Mouse (Mus musculus) layer of hippocampus, adult 9-10 months (tissue): ENCODE results near the gene Vasn.

Source experiments
- DNase-seq: peaks from one replicate; pipeline ENCODE4 v3.0.0; 2022; ENCODE audit warnings: low spot score

Gene Vasn

GRCm38 (mm10) chr16:4639831-4640237 lies at the start of gene Vasn, which contains the start of gene Dnaja3:
TSS of gene Vasn (plus strand) at chr16:4639941.
TSS of gene Dnaja3 (plus strand) at chr16:4639989.
- peak; percentile 35 for DNase-seq

GRCm38 (mm10) chr16:4590236-4590635 lies 49.5 kb upstream of the Vasn start:
- no peak for DNase-seq

- DNase-seq, result no peak
Observed at GRCm38 (mm10) chr16:4592909-4593875, 46.5 kb upstream of the Vasn start.

- no peak for DNase-seq
Observed at GRCm38 (mm10) chr16:4593971-4594813, 45.5 kb upstream of the Vasn start, which contains the start of gene Glis2. TSS of gene Glis2 (plus strand) at chr16:4594713.

GRCm38 (mm10) chr16:4594814-4595526 lies 44.8 kb upstream of the Vasn start:
- no peak for DNase-seq

GRCm38 (mm10) chr16:4595527-4595963 lies 44.2 kb upstream of the Vasn start:
- no peak for DNase-seq

DNA sequence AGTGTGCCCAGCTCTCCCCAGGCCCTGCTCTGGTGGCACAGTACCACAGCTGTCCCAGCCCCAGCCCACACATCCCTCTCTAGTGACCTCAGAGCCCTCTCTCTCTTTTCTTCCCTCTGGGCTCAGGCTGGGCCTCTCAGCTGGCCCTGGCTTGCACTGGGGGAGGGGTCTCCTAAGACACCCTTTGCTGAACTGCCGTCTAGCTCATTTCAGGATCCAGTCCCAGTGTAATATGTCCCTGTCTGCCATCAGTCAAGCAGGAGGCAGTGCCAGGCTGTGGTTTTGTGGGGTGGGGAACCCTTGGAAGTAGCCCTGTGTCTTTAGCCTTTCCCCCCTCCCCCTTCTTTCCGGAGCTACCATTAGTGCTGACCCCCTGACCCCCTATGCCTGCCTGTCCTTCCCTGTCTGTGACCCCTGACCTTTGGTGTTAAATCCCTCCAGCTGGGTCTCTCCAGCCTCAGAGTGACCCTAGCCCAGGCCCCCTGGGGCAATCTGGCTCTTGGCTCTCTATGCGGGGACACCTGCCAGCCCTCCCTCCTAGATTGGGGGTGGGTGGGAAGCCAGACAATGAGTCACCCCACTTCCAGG lies 43.5 kb upstream of the Vasn start:
- no peak for DNase-seq

GRCm38 (mm10) chr16:4596836-4597235 lies 42.9 kb upstream of the Vasn start:
- no peak for DNase-seq

- no peak for DNase-seq
Observed at GRCm38 (mm10) chr16:4597296-4597695, 42.4 kb upstream of the Vasn start.

DNA sequence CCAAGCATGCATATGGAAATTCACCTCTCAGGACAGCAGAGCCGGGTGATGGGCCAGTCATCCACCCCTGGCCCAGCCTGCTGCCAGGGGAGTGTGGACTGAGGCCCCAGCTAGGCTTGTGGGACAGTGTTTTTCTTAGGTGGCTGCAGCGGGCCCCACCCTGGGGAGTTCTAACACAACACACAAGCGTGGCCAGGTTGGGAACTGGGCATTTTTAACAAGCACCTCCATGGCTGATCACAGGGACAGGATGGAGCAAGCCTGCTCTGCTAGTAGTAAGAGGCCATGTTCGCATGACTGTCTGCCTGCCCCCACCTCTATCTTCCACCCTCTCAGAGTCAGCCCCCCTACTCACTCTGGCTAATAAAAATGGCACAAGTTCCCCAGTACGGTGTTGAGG lies 41.7 kb upstream of the Vasn start:
- no peak for DNase-seq

- no peak for DNase-seq
Observed at GRCm38 (mm10) chr16:4598891-4599543, 40.7 kb upstream of the Vasn start.

GRCm38 (mm10) chr16:4599616-4600015 lies 40.1 kb upstream of the Vasn start:
- DNase-seq, result no peak

DNA sequence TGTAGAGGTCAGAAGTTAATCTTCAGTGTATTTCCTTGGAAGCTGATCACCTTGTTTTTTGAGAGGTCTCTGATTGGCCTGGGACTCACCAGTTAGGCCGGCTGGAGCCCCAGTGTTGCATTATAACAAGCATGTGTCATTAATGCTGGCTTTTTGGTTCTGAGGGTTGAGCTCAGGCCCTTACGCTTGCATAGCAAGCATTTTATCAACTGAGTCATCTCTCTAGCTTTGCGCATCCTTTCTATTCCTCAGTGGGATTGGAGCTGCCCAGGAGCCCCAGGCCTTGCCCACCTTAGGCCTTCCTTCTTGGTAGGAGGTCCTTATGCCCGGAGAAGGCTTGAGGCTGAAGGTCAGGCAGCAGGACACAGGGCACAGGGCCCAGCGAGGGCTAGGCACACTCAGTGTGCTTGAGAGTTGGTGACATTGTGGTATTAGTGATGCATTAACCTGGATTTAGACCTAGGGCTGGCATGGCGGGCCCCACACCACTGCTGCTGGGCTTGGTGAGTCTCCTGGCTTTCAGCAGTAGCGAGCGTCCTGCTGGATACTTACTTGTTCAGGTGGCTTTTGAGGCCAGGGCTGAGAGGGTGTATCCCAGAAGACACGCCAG lies 38.9 kb upstream of the Vasn start:
- DNase-seq, result no peak

DNA sequence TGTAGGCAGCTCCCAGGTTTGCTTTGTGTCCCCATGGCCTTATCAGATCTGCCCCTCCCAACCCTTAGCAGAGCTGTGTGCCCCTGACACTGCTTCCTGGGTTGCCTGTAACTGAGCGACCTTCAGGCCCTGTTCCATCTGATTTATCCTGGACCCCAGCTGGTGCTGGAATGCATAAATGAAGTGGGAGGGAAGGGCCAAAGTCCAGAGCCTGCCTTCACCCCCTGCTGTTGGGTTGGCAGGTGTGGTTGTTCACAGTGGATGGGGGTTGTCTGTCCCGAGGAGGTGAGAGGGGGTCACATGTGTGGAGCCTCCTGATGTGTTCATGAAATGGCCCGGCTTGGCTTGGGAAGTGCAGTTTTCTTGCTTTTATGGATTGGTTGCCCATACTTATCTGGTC lies 37.6 kb upstream of the Vasn start:
- DNase-seq, result no peak

- DNase-seq, result no peak
Observed at GRCm38 (mm10) chr16:4602766-4603452, 36.8 kb upstream of the Vasn start.

- no peak for DNase-seq
Observed at GRCm38 (mm10) chr16:4603453-4603837, 36.3 kb upstream of the Vasn start.

DNA sequence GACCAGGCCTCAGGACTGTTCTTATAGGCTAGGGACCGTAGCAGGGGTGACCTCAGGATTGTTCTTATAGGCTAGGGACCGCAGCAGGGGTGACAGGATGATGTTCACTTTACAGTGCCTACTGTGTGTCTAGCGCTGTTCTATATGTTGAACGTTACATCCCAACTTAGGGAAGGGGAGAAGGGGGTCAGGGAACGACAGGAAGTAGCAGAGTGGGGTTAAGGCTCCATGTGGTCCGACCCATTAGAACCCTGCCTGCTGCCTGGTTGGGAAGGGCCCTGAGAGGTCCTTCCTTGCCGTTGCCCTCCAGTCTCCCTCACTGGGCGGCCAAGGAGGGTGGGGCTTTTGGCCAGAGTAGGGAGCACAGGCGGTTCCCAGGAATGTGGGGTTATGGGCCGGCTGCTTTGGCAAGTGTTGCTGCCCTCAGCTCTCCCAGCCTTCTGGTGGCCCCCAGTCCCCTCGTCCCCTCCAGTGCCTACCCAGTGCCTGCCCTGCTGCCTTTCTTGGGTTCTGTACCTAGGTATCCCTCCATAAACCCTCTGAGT lies 35.4 kb upstream of the Vasn start:
- no peak for DNase-seq

DNA sequence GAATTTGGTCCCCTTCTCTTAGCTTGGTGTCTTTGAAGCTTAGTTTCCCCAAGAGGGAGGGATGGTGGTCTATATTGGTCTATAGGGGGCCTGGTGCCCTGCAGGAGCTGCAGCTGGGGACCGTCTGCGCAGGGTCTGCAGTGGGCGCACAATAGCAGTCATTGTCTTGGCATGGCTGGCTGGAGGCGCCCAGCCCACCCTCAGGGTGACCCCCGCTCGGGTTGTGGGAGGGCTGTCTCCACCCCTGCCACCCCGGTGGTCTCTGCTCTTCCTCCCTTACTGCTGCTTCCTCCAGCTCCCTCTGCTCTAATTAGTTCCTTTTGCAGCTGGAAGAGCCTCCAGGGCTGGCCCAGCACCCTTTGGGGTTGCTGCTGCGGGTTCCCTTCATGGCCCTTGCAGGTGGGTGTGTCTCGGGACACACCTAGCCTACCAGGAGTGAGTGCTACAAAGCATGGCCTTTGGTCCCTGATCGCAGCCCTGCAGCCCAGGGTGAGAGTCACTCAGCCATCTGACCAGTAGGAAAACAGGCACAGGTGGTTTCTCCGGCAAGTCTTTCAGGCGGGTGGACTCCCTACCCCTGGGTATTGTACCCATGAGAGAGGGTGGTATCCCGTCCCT lies 34.1 kb upstream of the Vasn start:
- DNase-seq, result no peak

DNA sequence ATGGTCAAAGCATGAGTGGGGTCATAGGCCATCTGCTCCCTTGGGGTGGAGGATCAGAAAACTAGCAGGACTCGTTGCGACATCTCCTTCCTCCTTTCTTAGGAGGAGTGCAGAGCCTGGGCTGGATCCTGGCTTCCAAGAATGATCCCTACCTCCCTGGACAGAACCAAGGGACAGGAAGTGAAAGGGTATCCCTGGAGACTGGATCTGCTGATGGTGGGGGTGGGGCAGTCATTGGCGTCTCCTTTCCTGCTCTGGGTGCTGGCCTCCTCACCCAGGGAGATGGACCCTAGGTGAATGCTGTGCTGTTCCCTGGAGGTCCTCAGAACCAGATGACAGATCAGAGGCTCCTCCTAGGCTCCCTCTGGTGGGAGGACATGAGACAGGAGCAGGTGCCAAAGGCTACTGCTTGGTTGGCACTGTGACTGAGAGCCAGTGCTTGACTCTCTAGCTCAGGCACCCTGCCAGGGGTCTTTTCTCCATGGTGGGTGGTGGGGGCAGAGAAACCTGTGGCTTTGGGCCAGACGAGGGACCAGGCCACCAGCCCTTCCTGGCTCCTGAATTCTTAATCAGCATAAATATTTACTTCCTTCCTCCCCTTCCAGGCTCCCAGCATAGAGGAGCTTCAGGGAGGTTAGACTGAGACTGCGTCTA lies 33.2 kb upstream of the Vasn start:
- no peak for DNase-seq
